Mouse (Mus musculus): ENCODE measurements around the gene Slco1b2. TPM values are rescaled to one million over a fixed set of nuclear protein-coding genes. Genes with fewer than 3 reads are reported as not detected.

The Slco1b2 gene
- polyA plus RNA-seq, 1 experiment from 2014 or later = 0.09 TPM

GRCm38 (mm10) chr6:141640639-141641038 is 11.3 kb downstream of the Slco1b2 start:
- 77% methylated on average over 1 of the region's 1 CpGs for WGBS
- no peak for ATAC-seq (ENCODE audit: low FRiP score, low read depth)
- H3K4me2 ChIP-seq (replicated peaks) = no peak overlapping the region
- no peak overlapping the region for H3K4me3 ChIP-seq
- no peaks in the 10 kb centered on the region for H3K27me3 ChIP-seq
- H3K9ac ChIP-seq (replicated peaks) = no peak overlapping the region
- no peaks in the 10 kb centered on the region for H3K9me3 ChIP-seq
- no peaks in the 10 kb centered on the region for H3K36me3 ChIP-seq
- H3K27ac ChIP-seq (replicated peaks) = no peak overlapping the region
- no peaks in the 10 kb centered on the region for H3K4me1 ChIP-seq

- Histone ChIP-seq H3K27ac (replicated peaks) (no peak overlapping the region), H3K36me3 (no peaks in the 10 kb centered on the region), H3K4me1 (no peaks in the 10 kb centered on the region), H3K4me3 (no peak overlapping the region), H3K9me3 (no peaks in the 10 kb centered on the region), H3K4me2 (replicated peaks) (no peak overlapping the region), H3K9ac (replicated peaks) (no peak overlapping the region), H3K27me3 (no peaks in the 10 kb centered on the region)
- 80% methylated on average over 4 of the region's 4 CpGs for WGBS
- ATAC-seq (ENCODE audit: low FRiP score, low read depth) = no peak
Observed at GRCm38 (mm10) chr6:141687008-141687407, 57.7 kb downstream of the Slco1b2 start.

- no peaks in the 10 kb centered on the region for H3K27me3 ChIP-seq
- no peak overlapping the region for H3K4me2 ChIP-seq (replicated peaks)
- no peak overlapping the region for H3K4me3 ChIP-seq
- H3K9ac ChIP-seq (replicated peaks) = no peak overlapping the region
- no peaks in the 10 kb centered on the region for H3K4me1 ChIP-seq
- no peak overlapping the region for H3K27ac ChIP-seq (replicated peaks)
- no peak for ATAC-seq (ENCODE audit: low FRiP score, low read depth)
- H3K36me3 ChIP-seq = no peaks in the 10 kb centered on the region
- H3K9me3 ChIP-seq = no peaks in the 10 kb centered on the region
Observed at GRCm38 (mm10) chr6:141691246-141691645, 61.9 kb downstream of the Slco1b2 start.

Other genes with a start within 250 kb of the Slco1b2 start
- 2.5 and 2.9 TPM in 2 replicates for gene Slco1c1, start 105.2 kb upstream of the Slco1b2 start, polyA plus RNA-seq (2016; fragmentation: Nextera tagmentation; extraction: Ambion mirVana)
- not detected in 2 replicates for gene Gm5724, start 144.3 kb downstream of the Slco1b2 start, polyA plus RNA-seq (2016; fragmentation: Nextera tagmentation; extraction: Ambion mirVana)
- gene Slco1a4, start 226.7 kb downstream of the Slco1b2 start, polyA plus RNA-seq (2016; fragmentation: Nextera tagmentation; extraction: Ambion mirVana) = 0.13 TPM in 1 of 2 replicates, not detected in the other